ENCODE assay signal across 14 mouse cellular contexts in genomic region chr7:101232716-101233115, GRCm38 (mm10).
"Had no signal": no experiment of that assay in that cellular context is flagged by ENCODE, and none has a peak within 500 bp of the region (broad histone marks: within the 10 kb centered on the region; RNA-seq: fewer than 3 reads in every experiment).

No protein-coding gene starts in this region.

- H3K27ac ChIP-seq: kidney, postnatal 0 days; limb, embryonic 13.5 days; liver, embryonic 15.5 days; neural tube, embryonic 13.5 days; stomach, postnatal 0 days had no signal

- ATAC-seq: lung, postnatal 0 days had no signal

- DNase-seq: kidney, adult 11 months; kidney, adult 9 months; kidney, postnatal 36 days; left cerebral cortex, postnatal 4 days; lung, adult 2 months; lung, postnatal 36 days; right cerebral cortex, postnatal 14 days; thymus, postnatal 4 days had no signal

- H3K27me3 ChIP-seq: limb, embryonic 13.5 days; liver, embryonic 15.5 days; neural tube, embryonic 13.5 days had no signal

- H3K4me3 ChIP-seq: limb, embryonic 13.5 days; liver, embryonic 15.5 days; neural tube, embryonic 13.5 days had no signal

- H3K36me3 ChIP-seq: liver, embryonic 15.5 days had no signal

- H3K4me2 ChIP-seq: limb, embryonic 13.5 days; liver, embryonic 15.5 days; neural tube, embryonic 13.5 days had no signal

- H3K4me1 ChIP-seq: limb, embryonic 13.5 days had no signal

- H3K9ac ChIP-seq: limb, embryonic 13.5 days; liver, embryonic 15.5 days; neural tube, embryonic 13.5 days had no signal

- H3K9me3 ChIP-seq: limb, embryonic 13.5 days; liver, embryonic 15.5 days; neural tube, embryonic 13.5 days had no signal
